Mouse (Mus musculus) erythroblast, embryonic 14.5 days (primary cell): Measurements from ENCODE around the gene Rbm20.

Source experiments
- GATA1 ChIP-seq: IDR thresholded peaks from 2 replicates; pipeline ENCODE4 v1.6.1; 2012; ENCODE audit warnings: low read length, inconsistent platforms, mixed read lengths
- TAL1 ChIP-seq: IDR thresholded peaks from 3 replicates; pipeline ENCODE4 v1.6.1; 2012; ENCODE audit warnings: low read length, inconsistent platforms, mixed read lengths

DNA sequence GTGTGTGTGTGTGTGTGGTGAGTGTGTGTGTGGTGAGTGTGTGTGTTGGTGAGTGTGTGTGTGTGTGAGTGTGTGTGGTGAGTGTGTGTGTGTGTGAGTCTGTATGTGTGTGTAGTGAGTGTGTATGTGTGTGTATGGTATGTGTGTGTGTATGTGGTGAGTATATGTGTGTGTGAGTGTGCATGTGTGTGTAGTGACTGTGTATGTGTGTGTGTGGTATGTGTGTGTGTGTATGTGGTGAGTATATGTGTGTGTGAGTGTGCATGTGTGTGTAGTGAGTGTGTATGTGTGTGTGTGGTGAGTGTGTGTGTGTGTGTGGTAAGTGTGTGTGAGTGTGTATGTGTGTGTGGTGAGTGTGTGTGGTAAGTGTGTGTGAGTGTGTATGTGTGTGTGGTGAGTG is 190.1 kb downstream of the Rbm20 start:
- TF ChIP-seq TAL1 (no peak), GATA1 (no peak)
